Mouse (Mus musculus): Measurements from ENCODE around the gene Auh. TPM values are rescaled to one million over a fixed set of nuclear protein-coding genes. Genes with fewer than 3 reads are reported as not detected.

Auh gene
- total RNA-seq, 4 experiments from 2014 or later: 149 to 181 (median 160) TPM

GRCm38 (mm10) chr13:52800687-52801341 is 128.7 kb downstream of the Auh start:
- DNase-seq (ENCODE audit: low spot score): no peak

- DNase-seq (ENCODE audit: low spot score): no peak
Measured at GRCm38 (mm10) chr13:52800091-52800490, 129.4 kb downstream of the Auh start.

- DNase-seq (ENCODE audit: low spot score): no peak
Measured at GRCm38 (mm10) chr13:52794232-52794631, 135.2 kb downstream of the Auh start.

- no peak for DNase-seq (ENCODE audit: low spot score)
Measured at GRCm38 (mm10) chr13:52793434-52793989, 136.0 kb downstream of the Auh start.

- no peak for DNase-seq (ENCODE audit: low spot score)
Measured at GRCm38 (mm10) chr13:52792242-52792844, 137.1 kb downstream of the Auh start.

- no peak for DNase-seq (ENCODE audit: low spot score)
Measured at GRCm38 (mm10) chr13:52790894-52791293, 138.6 kb downstream of the Auh start.

Other genes starting within 250 kb of the Auh start
- gene Nfil3, start 51.4 kb upstream of the Auh start, total RNA-seq (2022): 10 to 100 TPM; 11.5 to 23.7 (median 13.9) TPM